Mouse (Mus musculus) spleen, postnatal 14 days (tissue): Measurements from ENCODE around the gene Prepl.

Experiments
- DNase-seq, 2 experiments: peaks; one replicate each; pipeline ENCODE4 v3.0.0; 2021 to 2022; ENCODE audit warnings: low spot score in 2 of 2

Prepl gene

DNA sequence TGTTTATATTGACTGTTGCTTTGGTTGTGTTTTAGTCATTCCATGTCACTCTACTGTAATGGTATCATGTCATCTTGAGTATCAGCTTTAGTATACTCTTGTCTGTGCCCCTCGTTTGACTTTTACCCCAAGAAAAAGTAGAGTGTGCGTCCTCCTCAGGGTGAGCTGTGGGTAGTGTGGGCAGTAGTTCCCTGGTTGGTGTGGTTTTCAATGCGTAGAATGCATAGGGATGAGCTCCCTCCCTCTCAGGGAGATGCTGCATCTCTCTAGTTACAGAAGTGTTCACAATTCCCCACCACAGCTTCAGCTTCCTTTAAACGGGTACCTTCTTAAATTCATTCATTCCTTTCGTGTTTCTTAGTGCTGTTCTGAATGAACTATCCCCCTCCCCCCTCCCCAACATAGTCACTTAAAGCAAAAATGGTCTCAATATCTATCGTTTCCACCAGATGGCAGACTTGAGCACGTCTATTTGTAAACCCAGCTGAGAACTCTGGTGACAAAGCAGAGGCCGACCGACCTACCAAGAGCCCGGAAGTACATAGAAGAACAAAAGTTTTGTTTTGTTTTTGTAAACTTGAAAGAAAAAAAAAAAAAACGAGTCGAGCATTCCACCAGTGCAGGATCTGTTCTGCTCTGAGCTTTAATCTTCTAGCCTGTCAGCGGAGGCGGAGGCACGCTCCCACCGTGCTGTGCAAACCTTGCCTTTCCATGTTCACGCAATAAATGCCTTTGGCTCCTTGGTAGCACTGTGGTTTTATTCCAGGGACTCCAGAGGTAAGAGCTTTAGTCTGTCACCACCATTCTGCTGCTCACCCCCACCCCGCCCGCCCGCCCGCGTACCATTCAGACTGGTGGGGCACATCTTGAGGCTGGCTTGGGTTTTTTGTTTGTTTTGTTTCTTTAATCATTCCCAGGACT, 66.5 kb downstream of the Prepl start:
- DNase-seq, result peak in 1 of 2 experiments; percentile 30

DNA sequence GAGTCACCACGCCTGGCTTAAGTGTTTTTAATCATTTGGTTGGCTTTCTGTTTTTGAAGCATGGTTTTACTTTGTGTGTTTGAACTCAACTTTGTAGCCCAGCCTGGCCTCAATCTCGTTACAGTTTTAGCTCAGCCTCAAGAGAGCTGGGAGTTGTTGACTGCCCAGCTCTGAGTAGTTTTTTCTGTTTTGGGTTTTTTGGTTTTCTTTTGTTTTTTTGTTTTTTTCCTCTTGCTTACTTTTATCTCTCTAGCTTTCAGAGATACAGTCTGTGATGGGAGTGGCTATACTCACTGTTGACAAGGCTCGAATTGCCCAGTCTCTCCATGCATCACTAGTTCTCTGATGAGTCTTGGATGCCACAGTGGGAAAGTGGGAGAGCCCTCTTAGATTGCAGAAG, 69.7 kb downstream of the Prepl start:
- no peak for DNase-seq

DNA sequence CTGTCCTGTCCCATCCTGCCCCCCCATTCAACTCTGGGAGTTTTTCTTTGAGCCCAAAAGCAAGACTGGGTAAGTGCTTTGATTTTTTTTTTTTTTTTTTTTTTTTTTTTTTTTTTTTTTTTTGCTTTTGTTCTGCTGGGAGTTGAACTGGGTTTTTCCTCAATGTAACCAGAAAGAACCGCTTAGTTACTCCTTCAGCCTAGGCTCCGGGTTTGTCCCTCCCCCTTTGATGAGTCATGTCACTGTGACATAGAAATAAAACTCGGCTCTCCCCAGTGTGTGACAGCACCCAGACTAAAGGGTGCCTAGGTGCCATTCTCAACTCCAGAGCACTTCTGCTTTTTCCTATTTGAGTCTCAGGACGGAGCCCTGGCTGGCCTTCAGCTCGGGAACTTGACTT, 71.2 kb downstream of the Prepl start:
- no peak for DNase-seq

DNA sequence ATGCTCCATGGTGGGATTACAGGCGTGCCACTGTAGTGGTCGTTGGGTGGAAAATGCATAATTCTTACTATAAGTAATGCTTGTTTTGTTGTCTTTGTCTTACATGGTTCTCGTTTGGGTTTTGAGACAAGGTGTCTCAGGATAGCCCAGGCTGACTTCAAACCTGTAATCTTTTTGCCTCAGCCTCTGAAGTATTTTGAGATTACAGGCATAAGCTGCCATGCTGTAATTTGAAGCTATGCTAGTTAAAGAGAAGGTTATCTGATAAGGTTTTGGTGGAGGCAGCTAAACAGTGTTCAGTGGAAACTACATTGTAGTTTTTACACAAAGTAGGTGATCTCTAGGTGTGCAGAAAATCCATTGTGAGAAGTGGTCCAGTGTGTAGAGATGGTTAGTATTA, 71.7 kb downstream of the Prepl start:
- DNase-seq, result no peak

DNA sequence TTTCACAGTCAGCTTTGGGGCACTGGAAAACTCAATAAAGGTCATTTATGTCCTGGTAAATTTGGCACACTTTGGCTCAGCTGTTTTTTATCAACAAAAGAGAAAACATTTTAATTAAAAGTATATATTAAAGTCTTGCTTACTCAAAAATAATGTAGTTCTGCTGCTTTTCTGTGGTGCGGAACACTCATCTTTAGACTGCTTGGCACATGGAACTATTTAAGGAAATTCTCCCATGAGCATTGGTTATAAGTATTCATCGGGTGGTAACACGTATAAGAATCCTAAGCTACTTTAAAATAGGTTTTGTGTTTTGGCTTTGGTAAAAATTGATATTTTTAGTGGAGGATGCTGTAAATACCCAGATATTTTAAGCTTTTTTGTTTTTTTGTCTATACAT, 75.4 kb downstream of the Prepl start:
- DNase-seq, result no peak

DNA sequence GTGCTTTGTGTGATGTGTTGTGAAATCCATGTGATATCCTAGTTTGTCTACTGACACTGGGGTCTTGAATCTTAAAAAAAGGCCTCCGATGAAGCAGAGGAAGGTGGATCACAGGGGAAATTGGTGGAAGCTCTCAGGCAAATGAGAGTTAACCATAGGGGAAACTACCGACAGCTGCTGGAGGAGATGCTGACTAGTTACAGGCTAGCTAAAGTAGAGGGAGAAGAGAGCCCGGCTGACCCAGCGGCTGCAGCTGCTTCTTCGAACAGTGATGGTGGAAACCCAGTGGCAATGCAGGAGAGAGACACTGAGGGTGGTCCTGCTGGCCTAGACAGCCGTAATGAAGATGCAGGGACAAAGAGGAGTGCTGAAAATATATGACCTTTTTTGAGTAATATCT, 76.6 kb downstream of the Prepl start:
- no peak for DNase-seq
